Mouse (Mus musculus) Patski (cell line): ENCODE results near the gene Gm45140. TPM values are rescaled to one million over a fixed set of nuclear protein-coding genes. Genes with fewer than 3 reads are reported as not detected.

Experiments
- ATAC-seq: fragments of 100-300 bp; one replicate; pipeline ENCODE4 v1.8.0; 2021
- CTCF ChIA-PET: fragments of 350-600 bp; sonication (Branson Sonifier 250); formaldehyde crosslinking; loops from one replicate; lab custom pipeline; 2022; ENCODE audit warnings: inconsistent platforms; lab: Charles Lee
- POLR2A ChIA-PET: fragments of 350-600 bp; sonication (Branson Sonifier 250); formaldehyde crosslinking; loops from one replicate; lab custom pipeline; 2022; ENCODE audit warnings: antibody characterized with exemption, inconsistent platforms; lab: Charles Lee
- DNase-seq: peaks from one replicate; pipeline ENCODE4 v3.0.0-alpha.2; 2011; ENCODE audit warnings: low read depth, low spot score
- H3K27me3 ChIP-seq: fragments of 371-371 bp; one replicate; pipeline ENCODE4 v1.5.1; 2021
- CTCF ChIP-seq: fragments of 100-300 bp; IDR thresholded peaks from one replicate; pipeline ENCODE4 v1.5.1; 2021
- in situ Hi-C: fragments of 300-500 bp; cut with MboI; formaldehyde crosslinking; loops from 3 replicates; pipeline ENCODE4 v1.11.1; 2018; ENCODE audit warnings: low pct_unique_long_range_greater_than_20kb, mixed read lengths
- polyA plus RNA-seq: library from polyadenylated mRNA; unstranded; gene quantifications from one replicate; pipeline ENCODE4 v1.2.3, GENCODE M21; 2021

Gm45140 gene
- polyA plus RNA-seq, 1 experiment from 2014 or later: 11.2 TPM

- DNase-seq (no peak), ATAC-seq (no peak)
- no peak for TF ChIP-seq CTCF
- POLR2A ChIA-PET: no interaction called here
- CTCF ChIA-PET: no interaction called here
- in situ Hi-C loops: no loop called here
- peaks cover 10% of the 10 kb centered on the region for H3K27me3 ChIP-seq
These were observed 95.1 kb downstream of the Gm45140 start for GRCm38 (mm10) chr6:87740496-87740895.

- POLR2A ChIA-PET: no interaction called here
These were observed 95.7 kb downstream of the Gm45140 start for GRCm38 (mm10) chr6:87739898-87740297.

More at GRCm38 (mm10) chr6:87739898-87740297, 95.7 kb downstream of the Gm45140 start:
- DNase-seq (no peak), ATAC-seq (no peak)
- in situ Hi-C loops: no loop called here
- CTCF ChIA-PET: no interaction called here
- no peak for TF ChIP-seq CTCF
- H3K27me3 ChIP-seq: peaks cover 10% of the 10 kb centered on the region

Other genes starting within 250 kb of the Gm45140 start
- 0.28 TPM for gene Prokr1, start 245.1 kb downstream of the Gm45140 start, polyA plus RNA-seq
- gene Aplf, start 163.6 kb downstream of the Gm45140 start, polyA plus RNA-seq: 12.1 TPM
- gene Efcc1, start 104.9 kb downstream of the Gm45140 start, polyA plus RNA-seq: 0.10 TPM
- gene Gp9, start 57.7 kb downstream of the Gm45140 start, polyA plus RNA-seq: not detected
- 26.7 TPM for gene Rab43, start 23.6 kb downstream of the Gm45140 start, polyA plus RNA-seq
- gene Isy1, start 3.0 kb upstream of the Gm45140 start, polyA plus RNA-seq: 59.6 TPM
- 364 TPM for gene Cnbp, start 15.3 kb upstream of the Gm45140 start, polyA plus RNA-seq
- 128 TPM for gene Copg1, start 52.0 kb upstream of the Gm45140 start, polyA plus RNA-seq
- gene Hmces, start 78.1 kb upstream of the Gm45140 start, polyA plus RNA-seq: 36.8 TPM
- gene H1fx, start 145.8 kb upstream of the Gm45140 start, polyA plus RNA-seq: 29.6 TPM
- 345 TPM for gene Rab7, start 209.5 kb upstream of the Gm45140 start, polyA plus RNA-seq
- 218 TPM for gene Rpn1, start 248.7 kb upstream of the Gm45140 start, polyA plus RNA-seq